Mouse (Mus musculus) ES-Bruce4 (cell line): ENCODE results near the gene Ip6k2.
A peak's percentile ranks its signal among the peaks of the same experiment; 100 is the strongest.

ENCODE experiments used
- CTCF ChIP-seq: IDR thresholded peaks from one replicate; pipeline ENCODE4 v1.8.1; 2011; ENCODE audit warnings: low read depth, low read length
- EP300 ChIP-seq: IDR thresholded peaks from 2 replicates; pipeline ENCODE4 v1.6.1; 2011; ENCODE audit warnings: low read depth, low read length; ENCODE audit not compliant: insufficient read depth

- TF ChIP-seq CTCF (peak; percentile 39), EP300 (0 out of 2 replicates have a peak, but pooled peaks have one; percentile 34)
These were observed 59.4 kb downstream of the Ip6k2 start for GRCm38 (mm10) chr9:108842989-108843388.
